Mouse (Mus musculus): ENCODE data around the gene Kmt2b. TPM values are rescaled to one million over a fixed set of nuclear protein-coding genes. Genes with fewer than 3 reads are reported as not detected.

Gene Kmt2b
- polyA plus RNA-seq, 1 experiment from 2014 or later: 8.1 TPM

DNA sequence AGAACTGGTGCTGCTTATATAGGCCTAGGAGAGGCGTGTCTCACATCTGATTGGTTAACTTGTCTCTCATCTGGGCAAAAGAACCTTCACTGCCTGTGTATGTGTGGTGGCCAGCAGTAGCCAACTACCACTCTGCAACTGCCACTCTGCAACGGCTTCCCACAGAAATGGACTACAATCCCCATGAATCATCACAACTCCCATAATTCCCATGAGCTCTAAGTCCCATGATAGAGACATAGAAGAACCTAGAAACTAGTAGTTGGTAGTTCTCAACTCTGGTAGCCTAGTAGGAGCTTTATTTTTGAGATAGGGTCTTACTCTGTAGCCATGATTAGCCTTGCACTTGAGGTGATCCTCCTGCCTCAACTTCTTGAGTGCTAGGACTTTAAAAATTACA, 38.6 kb downstream of the Kmt2b start:
- Histone ChIP-seq H3K27me3 (ENCODE audit: control insufficient read depth, insufficient read depth, low read length) (no peaks in the 10 kb centered on the region), H3K4me3 (ENCODE audit: low read depth, low read length) (no peak overlapping the region), H3K4me2 (no peak overlapping the region), H3K9ac (ENCODE audit: low read depth, low read length) (no peak overlapping the region), H3K9me3 (replicated peaks; ENCODE audit: control insufficient read depth, low read length) (no peaks in the 10 kb centered on the region), H3K27ac (ENCODE audit: low read depth, low read length) (no peak overlapping the region), H3K4me1 (ENCODE audit: control insufficient read depth, insufficient read depth, low read length) (peaks cover 9% of the 10 kb centered on the region), H3K36me3 (ENCODE audit: control insufficient read depth, insufficient read depth, low read length) (peaks cover 13% of the 10 kb centered on the region)
- 86% methylated on average over 2 of the region's 2 CpGs for WGBS (ENCODE audit: insufficient replicate concordance)
- ATAC-seq (replicated peaks; ENCODE audit: insufficient number of reproducible peaks, low FRiP score, low TSS enrichment): no peak

DNA sequence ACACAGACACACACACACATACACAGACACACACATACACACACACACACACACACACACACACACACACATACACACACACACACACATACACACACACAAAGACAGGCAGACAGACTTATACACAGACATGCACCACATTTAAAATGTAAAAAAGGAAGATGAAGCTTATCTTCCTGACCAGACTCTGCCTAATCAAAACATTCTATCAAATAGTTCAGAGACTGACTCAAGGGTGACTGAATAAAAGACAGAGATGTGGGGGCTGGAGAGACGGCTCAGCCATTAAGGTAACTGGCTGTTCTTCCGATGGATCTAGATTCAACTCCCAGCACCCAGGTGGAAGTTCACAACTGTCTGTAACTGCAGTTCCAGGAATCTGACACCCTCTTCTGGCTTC, 44.2 kb downstream of the Kmt2b start:
- 84% methylated on average over 2 of the region's 2 CpGs for WGBS (ENCODE audit: insufficient replicate concordance)
- Histone ChIP-seq H3K27me3 (ENCODE audit: control insufficient read depth, insufficient read depth, low read length) (no peaks in the 10 kb centered on the region), H3K4me3 (ENCODE audit: low read depth, low read length) (no peak overlapping the region), H3K4me1 (ENCODE audit: control insufficient read depth, insufficient read depth, low read length) (no peaks in the 10 kb centered on the region), H3K4me2 (no peak overlapping the region), H3K9me3 (replicated peaks; ENCODE audit: control insufficient read depth, low read length) (no peaks in the 10 kb centered on the region), H3K9ac (ENCODE audit: low read depth, low read length) (no peak overlapping the region), H3K27ac (ENCODE audit: low read depth, low read length) (no peak overlapping the region), H3K36me3 (ENCODE audit: control insufficient read depth, insufficient read depth, low read length) (peaks cover 12% of the 10 kb centered on the region)
- no peak for ATAC-seq (replicated peaks; ENCODE audit: insufficient number of reproducible peaks, low FRiP score, low TSS enrichment)

DNA sequence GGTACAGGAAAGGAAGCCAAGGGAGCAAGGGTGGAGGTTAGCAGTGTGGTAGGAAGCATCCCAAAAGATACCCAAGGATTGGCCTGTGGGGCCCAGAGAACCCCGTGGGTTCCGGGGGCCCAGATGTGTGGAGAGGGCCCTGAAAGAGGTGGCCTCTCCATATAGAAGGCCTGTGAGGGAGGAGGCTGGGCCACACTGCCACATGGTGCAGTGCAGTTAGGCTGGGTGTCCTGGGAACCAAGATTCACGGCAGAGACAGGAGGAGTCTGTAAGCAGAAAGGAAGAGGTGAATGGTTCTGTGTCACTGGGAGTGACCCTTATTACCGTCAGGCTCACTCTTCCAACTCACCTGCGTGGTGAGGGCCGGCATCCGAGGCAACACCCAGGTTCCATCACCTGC, 48.0 kb downstream of the Kmt2b start:
- no peaks in the 10 kb centered on the region for H3K9me3 ChIP-seq (replicated peaks; ENCODE audit: control insufficient read depth, low read length)
- no peak overlapping the region for H3K4me2 ChIP-seq
- H3K27ac ChIP-seq (ENCODE audit: low read depth, low read length): no peak overlapping the region
- no peak overlapping the region for H3K9ac ChIP-seq (ENCODE audit: low read depth, low read length)
- 82% methylated on average over 7 of the region's 7 CpGs for WGBS (ENCODE audit: insufficient replicate concordance)
- no peak overlapping the region for H3K4me3 ChIP-seq (ENCODE audit: low read depth, low read length)
- peaks cover 3% of the 10 kb centered on the region; the same call in 1 of the 2 replicates for H3K36me3 ChIP-seq (ENCODE audit: control insufficient read depth, insufficient read depth, low read length)
- ATAC-seq (replicated peaks; ENCODE audit: insufficient number of reproducible peaks, low FRiP score, low TSS enrichment): no peak
- H3K4me1 ChIP-seq (ENCODE audit: control insufficient read depth, insufficient read depth, low read length): peaks cover under 1% of the 10 kb centered on the region; the same call in 1 of the 2 replicates
- H3K27me3 ChIP-seq (ENCODE audit: control insufficient read depth, insufficient read depth, low read length): no peaks in the 10 kb centered on the region

DNA sequence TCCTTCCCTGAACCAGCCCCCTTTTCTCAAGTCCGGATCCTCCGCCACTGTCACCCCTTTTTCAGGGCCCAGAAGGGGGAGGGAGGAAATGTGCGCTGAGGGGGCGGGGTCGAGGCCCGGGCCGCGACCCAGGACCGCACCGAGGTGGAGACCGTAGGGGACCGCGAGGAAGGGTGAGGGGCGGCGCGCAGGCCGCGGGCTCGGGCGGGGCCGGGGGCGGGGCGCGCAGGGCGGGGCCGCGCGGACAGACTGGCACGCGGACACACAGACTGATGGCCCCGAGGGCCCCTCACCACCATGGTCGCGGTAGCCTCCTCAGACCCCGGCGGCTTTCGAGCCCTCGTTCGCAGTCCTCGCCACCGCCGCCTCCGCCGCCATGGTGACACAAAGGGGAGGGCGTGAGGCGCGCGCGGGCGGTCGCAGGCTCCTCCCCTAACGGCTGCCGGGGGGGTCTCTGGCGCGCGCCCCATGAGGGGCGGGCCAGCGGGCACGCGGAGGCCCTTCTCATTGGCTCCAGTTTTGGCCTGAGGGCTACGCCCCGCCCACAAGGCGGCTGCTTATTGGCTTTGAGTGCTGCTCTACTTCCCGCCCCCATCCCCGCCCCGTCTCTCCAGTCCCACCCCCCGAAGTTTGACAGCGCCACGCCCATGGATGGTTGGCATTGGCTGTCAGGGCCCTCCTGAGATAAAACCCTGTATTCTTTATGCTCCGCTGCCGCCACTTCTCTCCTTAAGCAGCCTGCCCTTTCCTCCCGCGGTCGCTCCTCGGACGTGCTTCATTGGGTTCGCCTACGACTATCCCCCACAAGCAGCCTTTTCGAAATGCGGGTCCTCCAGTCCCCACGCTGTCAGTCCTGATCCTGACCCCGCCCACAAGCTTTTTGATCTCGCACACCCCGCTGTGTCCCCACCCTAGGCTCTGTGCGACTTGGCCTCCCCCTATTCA, 53.6 kb downstream of the Kmt2b start, which contains the start of gene Arhgap33:
TSS of gene Arhgap33 (minus strand) at position 428 of the 945 bp plus-strand sequence.
- peak within 1 kb of the TSS; percentile 85 for H3K9ac ChIP-seq (ENCODE audit: low read depth, low read length)
- no peaks in the 10 kb centered on the region for H3K9me3 ChIP-seq (replicated peaks; ENCODE audit: control insufficient read depth, low read length)
- H3K4me1 ChIP-seq (ENCODE audit: control insufficient read depth, insufficient read depth, low read length): peaks cover 18% of the 10 kb centered on the region
- WGBS (ENCODE audit: insufficient replicate concordance): under 1% methylated on average over 60 of the region's 84 CpGs
- 0 out of 2 replicates have a peak, but pooled peaks cover 3% of the 10 kb centered on the region for H3K36me3 ChIP-seq (ENCODE audit: control insufficient read depth, insufficient read depth, low read length)
- ATAC-seq (replicated peaks; ENCODE audit: insufficient number of reproducible peaks, low FRiP score, low TSS enrichment): peak; percentile 90
- H3K27ac ChIP-seq (ENCODE audit: low read depth, low read length): 0 out of 2 replicates have a peak within 1 kb of the TSS, but pooled peaks have one; percentile 15
- peak within 1 kb of the TSS; percentile 79 for H3K4me3 ChIP-seq (ENCODE audit: low read depth, low read length)
- peaks cover 7% of the 10 kb centered on the region; the same call in 1 of the 2 replicates for H3K27me3 ChIP-seq (ENCODE audit: control insufficient read depth, insufficient read depth, low read length)
- H3K4me2 ChIP-seq: peak within 1 kb of the TSS; percentile 98

DNA sequence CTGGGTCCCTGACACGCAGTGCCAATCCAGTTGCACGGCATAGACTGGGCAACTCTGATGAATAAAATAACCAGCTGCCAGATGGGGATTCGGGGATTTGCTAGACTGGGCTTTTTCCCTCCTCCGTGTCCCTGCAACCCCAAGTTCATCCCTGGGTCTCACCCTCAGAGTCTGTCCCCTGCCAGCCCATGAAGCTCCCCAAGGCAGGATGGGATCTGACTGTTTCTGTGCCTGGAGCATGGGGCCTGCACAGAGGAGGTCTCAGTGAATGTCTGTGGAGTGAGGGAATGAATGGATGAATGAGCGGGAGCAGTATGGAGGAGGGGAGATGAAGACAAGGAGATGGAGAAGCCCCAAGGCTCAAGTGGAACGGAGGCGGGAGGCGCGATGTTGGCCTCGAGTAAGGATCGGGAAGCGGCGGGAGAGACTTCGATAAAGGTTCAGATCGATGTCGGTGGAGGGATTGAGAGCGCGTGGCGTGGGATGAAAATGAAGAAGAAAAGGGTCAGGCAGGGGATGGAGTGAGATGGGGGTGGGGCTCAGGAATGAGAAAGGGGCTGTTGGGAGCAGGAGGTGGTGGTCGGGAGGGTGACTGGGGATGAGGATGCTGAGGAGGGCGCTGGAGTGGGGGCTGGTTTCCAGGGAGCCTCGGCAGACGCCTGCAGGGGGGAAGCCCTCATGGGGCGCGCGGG, 54.4 kb downstream of the Kmt2b start:
- Histone ChIP-seq H3K27ac (ENCODE audit: low read depth, low read length) (no peak overlapping the region), H3K9ac (ENCODE audit: low read depth, low read length) (peak overlapping the region; percentile 85), H3K9me3 (replicated peaks; ENCODE audit: control insufficient read depth, low read length) (no peaks in the 10 kb centered on the region), H3K27me3 (ENCODE audit: control insufficient read depth, insufficient read depth, low read length) (peaks cover 7% of the 10 kb centered on the region; the same call in 1 of the 2 replicates), H3K4me2 (peak overlapping the region; percentile 98), H3K4me3 (ENCODE audit: low read depth, low read length) (peak overlapping the region; percentile 79), H3K4me1 (ENCODE audit: control insufficient read depth, insufficient read depth, low read length) (peaks cover 18% of the 10 kb centered on the region), H3K36me3 (ENCODE audit: control insufficient read depth, insufficient read depth, low read length) (peaks cover 6% of the 10 kb centered on the region)
- no peak; the same call in 1 of the 2 replicates for ATAC-seq (replicated peaks; ENCODE audit: insufficient number of reproducible peaks, low FRiP score, low TSS enrichment)
- 9% methylated on average over 26 of the region's 26 CpGs for WGBS (ENCODE audit: insufficient replicate concordance)

DNA sequence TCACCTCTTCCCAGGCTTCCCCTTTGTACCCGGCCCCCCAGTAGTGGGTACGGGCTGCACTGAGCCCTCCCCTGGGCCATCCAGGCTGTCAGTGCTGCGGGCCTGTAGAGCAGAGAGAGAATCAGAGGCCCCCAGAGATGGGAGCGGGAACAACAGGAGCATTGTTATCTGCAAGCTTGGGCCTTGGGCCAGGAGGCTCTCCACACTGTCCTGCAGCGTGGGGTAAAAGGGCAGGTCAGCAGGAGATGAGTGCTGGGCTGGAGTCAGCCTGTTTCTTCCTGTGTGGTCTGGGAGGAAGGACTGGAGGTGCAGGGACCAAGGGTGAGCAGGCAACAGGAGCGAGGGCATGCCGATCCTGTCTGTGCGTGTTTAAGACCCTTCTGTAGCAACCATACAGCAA, 55.6 kb downstream of the Kmt2b start:
- Histone ChIP-seq H3K4me2 (peak overlapping the region; percentile 14; the same call in 1 of the 2 replicates), H3K4me1 (ENCODE audit: control insufficient read depth, insufficient read depth, low read length) (peaks cover 18% of the 10 kb centered on the region), H3K9ac (ENCODE audit: low read depth, low read length) (no peak overlapping the region), H3K27me3 (ENCODE audit: control insufficient read depth, insufficient read depth, low read length) (peaks cover 10% of the 10 kb centered on the region; the same call in 1 of the 2 replicates), H3K4me3 (ENCODE audit: low read depth, low read length) (0 out of 2 replicates have a peak overlapping the region, but pooled peaks have one; percentile 3), H3K9me3 (replicated peaks; ENCODE audit: control insufficient read depth, low read length) (no peaks in the 10 kb centered on the region), H3K36me3 (ENCODE audit: control insufficient read depth, insufficient read depth, low read length) (peaks cover 11% of the 10 kb centered on the region), H3K27ac (ENCODE audit: low read depth, low read length) (no peak overlapping the region)
- 28% methylated on average over 8 of the region's 8 CpGs for WGBS (ENCODE audit: insufficient replicate concordance)
- no peak for ATAC-seq (replicated peaks; ENCODE audit: insufficient number of reproducible peaks, low FRiP score, low TSS enrichment)

DNA sequence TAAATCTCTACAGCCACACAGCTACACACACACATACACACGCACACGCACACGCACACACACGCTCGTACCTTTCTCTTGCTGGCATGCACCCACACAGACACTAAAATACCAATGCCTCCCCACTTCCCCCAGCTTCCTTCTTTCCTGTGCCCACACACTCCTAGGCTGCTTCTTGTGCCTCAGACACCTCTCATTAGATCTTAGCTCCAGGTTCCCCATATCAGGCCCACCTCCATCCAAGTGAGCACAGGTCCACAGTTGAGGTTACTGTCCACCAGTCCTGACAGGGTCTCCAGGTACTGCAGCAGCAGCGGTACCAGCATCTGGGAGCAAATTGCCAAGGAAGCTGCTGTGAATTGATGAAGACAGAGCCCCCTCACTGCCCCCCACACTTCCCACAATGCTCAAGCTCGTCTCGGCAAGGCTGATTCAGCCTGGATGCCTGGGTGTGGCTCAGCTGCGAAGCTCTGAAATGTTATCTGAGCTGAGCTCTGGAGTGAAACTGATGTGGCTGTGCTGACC, 57.2 kb downstream of the Kmt2b start:
- ATAC-seq (replicated peaks; ENCODE audit: insufficient number of reproducible peaks, low FRiP score, low TSS enrichment): no peak
- H3K36me3 ChIP-seq (ENCODE audit: control insufficient read depth, insufficient read depth, low read length): peaks cover 13% of the 10 kb centered on the region
- no peaks in the 10 kb centered on the region for H3K9me3 ChIP-seq (replicated peaks; ENCODE audit: control insufficient read depth, low read length)
- no peak overlapping the region for H3K27ac ChIP-seq (ENCODE audit: low read depth, low read length)
- no peak overlapping the region for H3K4me2 ChIP-seq
- 69% methylated on average over 9 of the region's 9 CpGs for WGBS (ENCODE audit: insufficient replicate concordance)
- peaks cover 10% of the 10 kb centered on the region; the same call in 1 of the 2 replicates for H3K27me3 ChIP-seq (ENCODE audit: control insufficient read depth, insufficient read depth, low read length)
- 0 out of 2 replicates have a peak overlapping the region, but pooled peaks have one; percentile 28 for H3K9ac ChIP-seq (ENCODE audit: low read depth, low read length)
- H3K4me1 ChIP-seq (ENCODE audit: control insufficient read depth, insufficient read depth, low read length): peaks cover 21% of the 10 kb centered on the region
- H3K4me3 ChIP-seq (ENCODE audit: low read depth, low read length): no peak overlapping the region

DNA sequence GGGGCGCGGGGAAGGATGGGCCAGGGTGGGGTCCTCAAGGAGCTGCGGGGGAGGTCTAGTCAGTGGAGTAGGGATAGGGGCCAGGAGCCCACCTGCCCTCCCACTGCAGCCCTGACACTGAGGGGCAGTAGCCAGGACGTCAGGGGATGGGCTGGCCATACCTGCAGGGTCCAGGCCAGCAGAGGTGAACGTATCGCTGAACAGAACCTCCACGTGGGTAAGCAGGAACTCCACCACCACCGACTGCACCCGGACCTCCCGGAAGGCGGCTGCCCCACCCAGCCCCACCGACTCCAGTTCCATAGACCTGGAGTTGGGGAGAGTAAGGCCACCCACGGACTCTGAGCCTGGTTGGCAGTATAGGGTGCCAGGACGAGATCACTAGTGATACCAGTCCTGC, 61.5 kb downstream of the Kmt2b start:
- 0 out of 2 replicates have a peak, but pooled peaks cover 3% of the 10 kb centered on the region for H3K27me3 ChIP-seq (ENCODE audit: control insufficient read depth, insufficient read depth, low read length)
- ATAC-seq (replicated peaks; ENCODE audit: insufficient number of reproducible peaks, low FRiP score, low TSS enrichment): no peak; the same call in 1 of the 2 replicates
- no peak overlapping the region for H3K4me2 ChIP-seq
- WGBS (ENCODE audit: insufficient replicate concordance): 75% methylated on average over 14 of the region's 14 CpGs
- H3K27ac ChIP-seq (ENCODE audit: low read depth, low read length): no peak overlapping the region
- no peak overlapping the region for H3K9ac ChIP-seq (ENCODE audit: low read depth, low read length)
- H3K4me3 ChIP-seq (ENCODE audit: low read depth, low read length): no peak overlapping the region
- H3K4me1 ChIP-seq (ENCODE audit: control insufficient read depth, insufficient read depth, low read length): peaks cover 11% of the 10 kb centered on the region
- H3K36me3 ChIP-seq (ENCODE audit: control insufficient read depth, insufficient read depth, low read length): peaks cover 21% of the 10 kb centered on the region
- H3K9me3 ChIP-seq (replicated peaks; ENCODE audit: control insufficient read depth, low read length): no peaks in the 10 kb centered on the region

Data from heart, embryonic 11.5 days (tissue).